Mouse (Mus musculus) liver, adult 2 months (tissue): ENCODE results near the gene Hs3st4. TPM values are rescaled to one million over a fixed set of nuclear protein-coding genes. Genes with fewer than 3 reads are reported as not detected.

Source experiments
- DNase-seq: peaks from one replicate; pipeline ENCODE4 v3.0.0-alpha.2; 2011; ENCODE audit warnings: low read depth, low spot score; ENCODE audit errors: extremely low read depth
- H3K27ac ChIP-seq: fragments of 200-500 bp; replicated peaks from 2 replicates; pipeline ENCODE4 v1.5.1; 2012; ENCODE audit warnings: low read depth, mild to moderate bottlenecking, control low read depth, inconsistent platforms, low read length; ENCODE audit not compliant: insufficient read depth
- H3K27me3 ChIP-seq: fragments of 200-500 bp; 2 replicates; pipeline ENCODE4 v1.6.1; 2012; ENCODE audit warnings: mild to moderate bottlenecking, moderate library complexity, low read length, inconsistent platforms; ENCODE audit not compliant: control insufficient read depth, insufficient read depth
- H3K36me3 ChIP-seq: fragments of 200-500 bp; 2 replicates; pipeline ENCODE4 v1.6.1; 2012; ENCODE audit warnings: low read length, inconsistent platforms; ENCODE audit not compliant: control insufficient read depth, insufficient read depth
- H3K4me1 ChIP-seq: fragments of 200-500 bp; 2 replicates; pipeline ENCODE4 v1.6.1; 2011; ENCODE audit warnings: low read length; ENCODE audit not compliant: control insufficient read depth, insufficient read depth
- H3K4me3 ChIP-seq: fragments of 200-500 bp; 2 replicates; pipeline ENCODE4 v1.5.1; 2011; ENCODE audit warnings: low read depth, mild to moderate bottlenecking, control low read depth, low read length, moderate library complexity; ENCODE audit not compliant: insufficient read depth
- H3K79me2 ChIP-seq: fragments of 200-500 bp; 2 replicates; pipeline ENCODE4 v1.6.1; 2012; ENCODE audit warnings: inconsistent platforms, mild to moderate bottlenecking, low read length, moderate library complexity; ENCODE audit not compliant: control insufficient read depth, insufficient read depth
- H3K9ac ChIP-seq: fragments of 200-500 bp; 2 replicates; pipeline ENCODE4 v1.6.1; 2012; ENCODE audit warnings: low read depth, mild to moderate bottlenecking, control low read depth, inconsistent platforms, low read length
- CTCF ChIP-seq: fragments of 200-500 bp; IDR thresholded peaks from 2 replicates; pipeline ENCODE4 v1.5.1; 2011; ENCODE audit warnings: low read depth, low read length, control low read depth
- POLR2A ChIP-seq: fragments of 200-500 bp; IDR thresholded peaks from 2 replicates; pipeline ENCODE4 v1.6.1; 2011; ENCODE audit warnings: low read length, control low read depth; ENCODE audit not compliant: insufficient read depth; ENCODE audit errors: extremely low read depth
- WGBS: fragments of 180-500 bp; shearing (Covaris S2); methylation state at CpG from one replicate; pipeline ENCODE4 v1.1.7; 2018; 5-methylcytosine and 5-hydroxymethylcytosine counted together
- polyA plus RNA-seq: library from polyadenylated mRNA; depleted of rRNA; stranded (reverse); fragments of >200 nt; gene quantifications from 2 replicates; pipeline ENCODE4 v1.2.3, GENCODE M21; 2012
- total RNA-seq: library from RNA; depleted of rRNA; stranded (reverse); fragments of >200 nt; gene quantifications from 2 replicates; pipeline ENCODE4 v1.2.3, GENCODE M21; 2014

Hs3st4 gene
- total and polyA plus RNA-seq, 2 experiments = not detected

DNA sequence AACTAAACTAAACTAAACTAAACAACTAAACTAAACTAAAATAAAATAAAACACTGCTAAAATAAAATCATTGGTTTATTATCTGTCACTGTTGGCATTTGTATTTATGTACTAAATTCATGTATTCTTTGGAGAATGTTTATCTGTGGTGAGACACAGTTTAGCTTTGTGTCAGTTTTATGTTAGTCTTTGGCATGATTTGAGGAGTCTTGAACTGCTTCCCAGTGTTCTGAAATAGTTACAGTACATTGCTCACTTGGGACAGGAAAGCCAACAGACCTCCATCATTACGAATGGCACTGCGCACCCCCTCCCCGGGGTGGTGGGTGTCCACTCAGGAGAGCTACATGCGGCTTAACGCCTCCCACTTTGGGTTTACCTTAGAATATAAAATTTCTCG lies 158.6 kb downstream of the Hs3st4 start:
- Histone ChIP-seq H3K9ac (no peak overlapping the region), H3K4me1 (no peaks in the 10 kb centered on the region), H3K79me2 (no peaks in the 10 kb centered on the region), H3K4me3 (no peak overlapping the region), H3K36me3 (no peaks in the 10 kb centered on the region), H3K27me3 (no peaks in the 10 kb centered on the region), H3K27ac (no peak overlapping the region)
- DNase-seq = no peak
- 94% methylated on average over 6 of the region's 6 CpGs for WGBS
- TF ChIP-seq CTCF (no peak), POLR2A (no peak)

DNA sequence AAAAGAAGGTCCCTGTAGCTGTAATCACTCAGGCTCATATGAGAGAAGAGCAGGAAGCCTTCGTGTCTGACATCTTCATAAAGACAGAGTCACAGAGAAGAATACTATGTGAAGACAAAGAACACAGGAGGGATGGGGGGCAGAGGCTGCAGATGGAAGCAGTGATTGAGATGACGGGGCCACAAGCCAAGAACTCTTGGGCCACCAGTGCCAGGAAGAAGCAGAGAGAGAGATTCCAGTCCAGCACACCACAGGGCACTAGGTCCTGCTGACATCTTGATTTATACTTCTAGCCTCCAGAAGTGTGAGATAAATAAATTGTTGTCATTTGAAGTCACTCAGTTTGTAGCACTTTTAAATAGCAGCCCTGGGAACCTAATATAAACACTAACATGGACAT lies 168.2 kb downstream of the Hs3st4 start:
- 69% methylated on average over 2 of the region's 2 CpGs for WGBS
- H3K79me2 ChIP-seq = no peaks in the 10 kb centered on the region
- H3K9ac ChIP-seq = no peak overlapping the region
- no peak for DNase-seq
- H3K27ac ChIP-seq = no peak overlapping the region
- no peak overlapping the region for H3K4me3 ChIP-seq
- no peaks in the 10 kb centered on the region for H3K4me1 ChIP-seq
- H3K27me3 ChIP-seq = no peaks in the 10 kb centered on the region
- TF ChIP-seq POLR2A (no peak), CTCF (no peak)
- no peaks in the 10 kb centered on the region for H3K36me3 ChIP-seq

DNA sequence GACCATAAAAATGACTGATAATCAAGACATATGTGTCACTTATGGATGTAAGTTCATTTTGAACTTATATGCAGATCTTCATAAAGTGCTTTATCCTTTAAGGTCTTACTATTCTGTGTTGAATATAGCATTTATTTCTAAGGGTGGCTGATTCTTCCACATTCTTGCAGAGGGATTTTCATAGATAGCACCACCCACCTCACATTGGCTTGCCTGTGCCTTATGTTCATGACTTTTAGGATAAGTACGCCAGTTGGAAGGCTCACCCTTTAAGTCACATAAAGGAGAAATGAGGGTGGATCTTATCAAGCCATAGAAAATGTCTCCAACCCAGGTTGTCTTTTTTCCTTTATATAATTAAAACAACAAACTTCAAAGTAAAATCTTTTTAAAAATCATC lies 180.6 kb downstream of the Hs3st4 start:
- no peak for DNase-seq
- Histone ChIP-seq H3K79me2 (no peaks in the 10 kb centered on the region), H3K4me3 (no peak overlapping the region), H3K27me3 (no peaks in the 10 kb centered on the region), H3K4me1 (no peaks in the 10 kb centered on the region), H3K27ac (no peak overlapping the region), H3K36me3 (no peaks in the 10 kb centered on the region), H3K9ac (no peak overlapping the region)
- WGBS = 85% methylated on average over 1 of the region's 1 CpGs
- no peak for TF ChIP-seq CTCF
- TF ChIP-seq POLR2A = no peak

DNA sequence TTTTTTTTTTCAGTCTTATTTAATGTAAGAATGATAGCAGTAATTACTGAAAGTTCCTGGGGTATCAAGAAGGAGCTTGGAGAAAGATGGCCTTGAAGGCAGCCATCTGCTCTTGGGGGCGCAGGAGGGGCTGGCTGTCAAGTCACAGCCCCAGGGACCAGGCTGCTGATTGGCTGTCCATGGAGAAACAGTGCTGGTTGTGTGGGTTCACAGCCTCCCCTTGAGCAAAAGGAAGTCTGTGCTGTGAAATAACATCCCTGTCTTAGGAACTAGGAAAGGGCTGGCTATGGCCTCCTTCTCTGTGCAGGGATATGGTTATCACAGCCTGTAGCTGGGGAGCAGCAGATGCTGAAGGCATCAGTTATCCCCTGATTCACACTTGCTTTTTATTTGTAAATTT lies 183.6 kb downstream of the Hs3st4 start:
- no peaks in the 10 kb centered on the region for H3K36me3 ChIP-seq
- no peak overlapping the region for H3K4me3 ChIP-seq
- H3K4me1 ChIP-seq = no peaks in the 10 kb centered on the region
- no peaks in the 10 kb centered on the region for H3K79me2 ChIP-seq
- WGBS = 52% methylated on average over 1 of the region's 1 CpGs
- no peaks in the 10 kb centered on the region for H3K27me3 ChIP-seq
- no peak for TF ChIP-seq POLR2A
- no peak for DNase-seq
- no peak overlapping the region for H3K9ac ChIP-seq
- H3K27ac ChIP-seq = no peak overlapping the region

DNA sequence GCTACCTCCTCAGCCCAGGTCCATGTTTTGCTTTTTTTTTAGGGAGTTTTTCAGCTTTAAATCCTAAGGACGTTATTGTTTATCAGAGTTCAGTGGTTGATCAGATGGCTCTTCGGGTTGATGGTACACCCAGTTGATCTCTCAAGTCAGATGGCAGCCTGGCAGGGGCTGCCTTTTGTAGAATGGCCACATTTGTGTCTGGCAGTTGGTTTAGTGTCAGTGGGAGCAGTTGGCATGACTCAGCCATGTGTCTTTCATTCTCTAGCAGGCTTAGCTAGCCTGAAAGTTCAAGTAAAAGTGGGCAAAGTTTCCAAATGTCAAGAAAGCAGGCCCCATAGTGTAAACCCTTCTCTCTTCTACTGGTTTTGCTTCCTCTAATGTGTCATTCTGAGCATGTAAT lies 186.1 kb downstream of the Hs3st4 start:
- Histone ChIP-seq H3K79me2 (no peaks in the 10 kb centered on the region), H3K4me3 (no peak overlapping the region), H3K36me3 (no peaks in the 10 kb centered on the region), H3K27me3 (no peaks in the 10 kb centered on the region), H3K4me1 (no peaks in the 10 kb centered on the region), H3K27ac (no peak overlapping the region), H3K9ac (no peak overlapping the region)
- WGBS = 63% methylated on average over 2 of the region's 2 CpGs
- no peak for DNase-seq
- TF ChIP-seq CTCF = no peak
- TF ChIP-seq POLR2A = no peak

DNA sequence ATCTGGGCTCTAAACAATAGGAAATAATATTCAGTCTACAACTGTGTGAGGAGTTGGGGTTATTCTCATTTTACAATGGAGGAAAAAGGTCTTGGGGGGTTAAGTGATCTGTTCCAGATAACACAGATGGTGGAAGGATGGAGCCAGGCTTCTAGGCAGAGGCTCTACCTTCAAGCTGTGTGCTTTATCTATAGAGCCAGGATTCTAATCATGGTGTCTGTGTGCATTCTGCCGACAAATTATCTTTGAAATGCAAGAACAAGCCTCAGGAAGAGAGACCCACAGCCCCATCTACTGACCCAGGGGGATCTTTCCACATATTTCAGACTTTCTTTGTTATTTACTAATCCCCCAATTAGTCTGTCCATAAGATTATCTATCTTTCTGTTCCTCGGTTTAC lies 187.3 kb downstream of the Hs3st4 start:
- no peak overlapping the region for H3K4me3 ChIP-seq
- no peak overlapping the region for H3K27ac ChIP-seq
- DNase-seq = no peak
- no peaks in the 10 kb centered on the region for H3K36me3 ChIP-seq
- TF ChIP-seq CTCF (no peak), POLR2A (no peak)
- H3K79me2 ChIP-seq = no peaks in the 10 kb centered on the region
- no peaks in the 10 kb centered on the region for H3K4me1 ChIP-seq
- WGBS = 84% methylated on average over 2 of the region's 2 CpGs
- H3K9ac ChIP-seq = no peak overlapping the region
- no peaks in the 10 kb centered on the region for H3K27me3 ChIP-seq

DNA sequence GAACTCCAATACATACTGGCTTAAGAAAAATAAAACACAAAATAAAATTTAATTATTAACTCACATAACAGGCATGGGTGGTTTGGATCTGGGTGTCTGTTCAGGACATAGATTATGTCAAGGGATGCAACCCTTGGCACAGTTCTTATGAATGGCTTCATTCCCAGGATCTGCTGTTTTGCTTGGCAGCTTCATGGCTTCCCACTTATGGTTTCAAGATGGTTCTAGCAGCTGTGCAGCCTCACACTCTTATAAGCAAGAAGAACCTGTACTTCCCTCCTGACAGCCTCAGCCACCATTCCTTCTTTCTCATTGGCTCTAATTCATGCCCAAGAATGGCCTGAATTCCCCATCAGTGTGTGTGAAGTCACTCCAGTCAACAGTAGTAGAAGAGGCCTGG lies 189.3 kb downstream of the Hs3st4 start:
- no peak for TF ChIP-seq CTCF
- no peak for TF ChIP-seq POLR2A
- H3K27ac ChIP-seq = no peak overlapping the region
- no peaks in the 10 kb centered on the region for H3K36me3 ChIP-seq
- peak; percentile 5 for DNase-seq
- H3K9ac ChIP-seq = no peak overlapping the region
- no peaks in the 10 kb centered on the region for H3K79me2 ChIP-seq
- no peak overlapping the region for H3K4me3 ChIP-seq
- H3K4me1 ChIP-seq = no peaks in the 10 kb centered on the region
- H3K27me3 ChIP-seq = no peaks in the 10 kb centered on the region
